Mouse (Mus musculus): ENCODE results near the gene Adgrl4.

DNA sequence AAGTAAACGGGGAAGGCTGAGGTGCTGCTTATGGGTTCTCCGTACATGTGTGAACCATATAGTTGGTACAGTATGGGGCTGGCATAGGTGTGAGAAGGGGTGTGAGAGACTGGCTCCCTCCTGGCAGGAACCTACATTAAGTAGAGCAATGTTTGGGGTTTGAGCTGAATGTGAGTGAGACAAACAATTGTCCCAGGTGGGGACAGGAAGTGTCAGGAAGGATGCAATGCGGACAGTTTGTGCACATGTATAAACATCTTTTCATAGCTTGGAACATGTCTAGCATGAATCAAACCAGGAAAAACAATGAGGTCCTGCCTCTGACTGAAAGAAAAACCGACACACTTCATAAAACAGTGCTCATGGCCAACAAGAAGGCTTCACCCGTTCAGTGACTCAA is 5.8 kb downstream of the Adgrl4 start:
- TF ChIP-seq CTCF (IDR thresholded peaks at IDR 0.05; ENCODE audit: low read depth) = no peak
- TF ChIP-seq EP300 (optimal IDR thresholded peaks at IDR 0.05) = no peak
